Mouse (Mus musculus): ENCODE measurements at regions not wholly inside any gene's neighbourhood (a gene's known extent, or its start where the extent isn't known, plus 50 kb on each side); places are given as distances from the start of the nearest gene placed in this dataset.

- TF ChIP-seq CTCF (IDR thresholded peaks at IDR 0.05; ENCODE audit: control insufficient read depth, insufficient read depth, low read length) = no peak
- H3K4me1 ChIP-seq (ENCODE audit: control insufficient read depth, insufficient read depth, low read length) = no peaks in the 10 kb centered on the region
- no peak overlapping the region for H3K4me3 ChIP-seq (replicated peaks; ENCODE audit: control insufficient read depth, low read depth, low read length)
- 78% methylated on average over 1 of the region's 1 CpGs for WGBS
- H3K27ac ChIP-seq (ENCODE audit: control insufficient read depth, insufficient read depth, low read depth, low read length, poor library complexity) = no peak overlapping the region
These were observed 217.8 kb downstream of the Samd5 start for GRCm38 (mm10) chr10:9457222-9457621.

DNA sequence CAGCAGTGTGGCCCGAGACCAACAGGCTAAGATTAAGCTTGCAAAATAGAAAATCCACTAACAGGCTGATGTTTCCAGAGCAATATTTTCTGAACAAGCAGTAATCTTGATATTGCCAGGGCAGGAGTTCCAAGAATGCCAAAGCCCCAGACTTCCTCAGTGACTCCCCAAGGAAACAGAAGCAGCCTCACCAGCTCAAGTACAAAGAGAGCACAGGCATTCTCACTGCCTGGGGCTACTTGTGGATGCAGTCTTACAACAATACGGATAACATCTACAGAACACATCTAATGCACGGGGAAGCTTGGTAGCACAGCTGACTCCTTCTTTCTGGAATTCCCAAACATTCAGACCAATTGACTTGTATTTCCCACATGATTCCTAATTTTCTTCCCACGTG, 235.9 kb downstream of the Samd5 start:
- 78% methylated on average over 4 of the region's 4 CpGs for WGBS
- H3K4me3 ChIP-seq (replicated peaks; ENCODE audit: control insufficient read depth, low read depth, low read length) = no peak overlapping the region
- TF ChIP-seq POLR2A (IDR thresholded peaks at IDR 0.05; ENCODE audit: borderline replicate concordance, control insufficient read depth, low read depth, low read length) (no peak), CTCF (IDR thresholded peaks at IDR 0.05; ENCODE audit: control insufficient read depth, insufficient read depth, low read length) (no peak)
- H3K27ac ChIP-seq (ENCODE audit: control insufficient read depth, insufficient read depth, low read depth, low read length, poor library complexity) = no peak overlapping the region
- H3K4me1 ChIP-seq (ENCODE audit: control insufficient read depth, insufficient read depth, low read length) = no peaks in the 10 kb centered on the region

DNA sequence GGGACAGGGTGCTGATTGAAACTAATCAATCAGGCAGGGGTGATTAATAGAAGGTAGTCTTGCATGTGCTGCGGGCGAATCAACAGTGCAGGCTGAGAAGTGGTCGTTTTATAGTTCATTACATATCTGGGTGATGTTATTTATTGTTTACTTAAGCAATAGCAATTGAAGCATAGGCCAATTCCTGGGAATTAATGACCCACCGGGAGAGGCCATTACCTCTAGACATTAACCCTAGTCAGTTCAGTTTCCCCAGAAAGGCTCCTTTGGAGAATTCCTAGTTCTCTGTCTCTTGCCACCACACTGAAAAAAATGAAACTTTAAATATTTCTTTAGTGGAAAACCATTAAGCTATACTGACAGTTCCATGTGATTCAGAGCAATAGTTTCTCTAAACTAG, 236.6 kb downstream of the Samd5 start:
- WGBS = 79% methylated on average over 4 of the region's 4 CpGs
- TF ChIP-seq POLR2A (IDR thresholded peaks at IDR 0.05; ENCODE audit: borderline replicate concordance, control insufficient read depth, low read depth, low read length) = no peak
- no peak for TF ChIP-seq CTCF (IDR thresholded peaks at IDR 0.05; ENCODE audit: control insufficient read depth, insufficient read depth, low read length)
- Histone ChIP-seq H3K4me3 (replicated peaks; ENCODE audit: control insufficient read depth, low read depth, low read length) (no peak overlapping the region), H3K4me1 (ENCODE audit: control insufficient read depth, insufficient read depth, low read length) (no peaks in the 10 kb centered on the region), H3K27ac (ENCODE audit: control insufficient read depth, insufficient read depth, low read depth, low read length, poor library complexity) (no peak overlapping the region)

GRCm38 (mm10) chr10:9429085-9429484, 245.9 kb downstream of the Samd5 start:
- Histone ChIP-seq H3K4me1 (ENCODE audit: control insufficient read depth, insufficient read depth, low read length) (no peaks in the 10 kb centered on the region), H3K4me3 (replicated peaks; ENCODE audit: control insufficient read depth, low read depth, low read length) (no peak overlapping the region), H3K27ac (ENCODE audit: control insufficient read depth, insufficient read depth, low read depth, low read length, poor library complexity) (no peak overlapping the region)
- WGBS = 80% methylated on average over 2 of the region's 2 CpGs
- no peak for TF ChIP-seq CTCF (IDR thresholded peaks at IDR 0.05; ENCODE audit: control insufficient read depth, insufficient read depth, low read length)
- TF ChIP-seq POLR2A (IDR thresholded peaks at IDR 0.05; ENCODE audit: borderline replicate concordance, control insufficient read depth, low read depth, low read length) = no peak

GRCm38 (mm10) chr10:9420741-9421140, 254.3 kb downstream of the Samd5 start:
- WGBS = 77% methylated on average over 4 of the region's 4 CpGs
- H3K4me3 ChIP-seq (replicated peaks; ENCODE audit: control insufficient read depth, low read depth, low read length) = no peak overlapping the region
- H3K27ac ChIP-seq (ENCODE audit: control insufficient read depth, insufficient read depth, low read depth, low read length, poor library complexity) = no peak overlapping the region
- H3K4me1 ChIP-seq (ENCODE audit: control insufficient read depth, insufficient read depth, low read length) = no peaks in the 10 kb centered on the region
- TF ChIP-seq CTCF (IDR thresholded peaks at IDR 0.05; ENCODE audit: control insufficient read depth, insufficient read depth, low read length) (no peak), POLR2A (IDR thresholded peaks at IDR 0.05; ENCODE audit: borderline replicate concordance, control insufficient read depth, low read depth, low read length) (no peak)

- TF ChIP-seq CTCF (IDR thresholded peaks at IDR 0.05; ENCODE audit: control insufficient read depth, insufficient read depth, low read length) (no peak), POLR2A (IDR thresholded peaks at IDR 0.05; ENCODE audit: borderline replicate concordance, control insufficient read depth, low read depth, low read length) (no peak)
- 81% methylated on average over 5 of the region's 5 CpGs for WGBS
- no peak overlapping the region for H3K27ac ChIP-seq (ENCODE audit: control insufficient read depth, insufficient read depth, low read depth, low read length, poor library complexity)
- no peaks in the 10 kb centered on the region for H3K4me1 ChIP-seq (ENCODE audit: control insufficient read depth, insufficient read depth, low read length)
- no peak overlapping the region for H3K4me3 ChIP-seq (replicated peaks; ENCODE audit: control insufficient read depth, low read depth, low read length)
These were observed 258.3 kb downstream of the Samd5 start for GRCm38 (mm10) chr10:9416685-9417084.

DNA sequence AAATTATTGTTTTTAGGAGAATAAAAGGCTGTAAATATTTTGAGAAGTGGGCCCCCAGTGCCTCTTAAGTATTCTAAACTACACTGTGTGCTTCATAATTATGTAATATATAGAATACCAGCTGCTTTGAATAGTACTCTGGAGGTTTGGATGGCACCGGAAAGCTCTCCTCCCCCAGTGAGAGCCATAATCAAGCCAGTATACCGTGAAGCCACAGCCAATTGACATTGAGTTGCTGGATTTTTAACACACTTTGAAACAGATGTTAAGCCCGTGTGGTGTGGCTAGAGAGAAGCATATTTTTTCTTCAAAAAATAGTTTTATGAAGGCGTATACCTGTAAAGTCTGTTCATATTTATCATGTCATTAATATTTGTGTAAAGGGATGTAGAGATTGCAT, 268.9 kb downstream of the Samd5 start:
- H3K27ac ChIP-seq (ENCODE audit: control insufficient read depth, insufficient read depth, low read depth, low read length, poor library complexity) = no peak overlapping the region
- H3K4me1 ChIP-seq (ENCODE audit: control insufficient read depth, insufficient read depth, low read length) = no peaks in the 10 kb centered on the region
- H3K4me3 ChIP-seq (replicated peaks; ENCODE audit: control insufficient read depth, low read depth, low read length) = no peak overlapping the region
- TF ChIP-seq CTCF (IDR thresholded peaks at IDR 0.05; ENCODE audit: control insufficient read depth, insufficient read depth, low read length) = no peak
- WGBS = 77% methylated on average over 4 of the region's 4 CpGs

GRCm38 (mm10) chr10:9405417-9405816, 269.6 kb downstream of the Samd5 start:
- no peak overlapping the region for H3K4me3 ChIP-seq (replicated peaks; ENCODE audit: control insufficient read depth, low read depth, low read length)
- no peak overlapping the region for H3K27ac ChIP-seq (ENCODE audit: control insufficient read depth, insufficient read depth, low read depth, low read length, poor library complexity)
- 82% methylated on average over 2 of the region's 2 CpGs for WGBS
- H3K4me1 ChIP-seq (ENCODE audit: control insufficient read depth, insufficient read depth, low read length) = no peaks in the 10 kb centered on the region
- TF ChIP-seq POLR2A (IDR thresholded peaks at IDR 0.05; ENCODE audit: borderline replicate concordance, control insufficient read depth, low read depth, low read length) (no peak), CTCF (IDR thresholded peaks at IDR 0.05; ENCODE audit: control insufficient read depth, insufficient read depth, low read length) (no peak)

- WGBS = 75% methylated on average over 6 of the region's 6 CpGs
- no peak overlapping the region for H3K4me3 ChIP-seq (replicated peaks; ENCODE audit: control insufficient read depth, low read depth, low read length)
- TF ChIP-seq CTCF (IDR thresholded peaks at IDR 0.05; ENCODE audit: control insufficient read depth, insufficient read depth, low read length) (no peak), POLR2A (IDR thresholded peaks at IDR 0.05; ENCODE audit: borderline replicate concordance, control insufficient read depth, low read depth, low read length) (no peak)
- no peak overlapping the region for H3K27ac ChIP-seq (ENCODE audit: control insufficient read depth, insufficient read depth, low read depth, low read length, poor library complexity)
- no peaks in the 10 kb centered on the region for H3K4me1 ChIP-seq (ENCODE audit: control insufficient read depth, insufficient read depth, low read length)
These were observed 270.0 kb downstream of the Samd5 start for GRCm38 (mm10) chr10:9404963-9405362.

All from bone marrow, adult 2 months (tissue).